Mouse (Mus musculus) kidney, adult 2 months (tissue): ENCODE measurements around the gene Matk. TPM values are rescaled to one million over a fixed set of nuclear protein-coding genes. Genes with fewer than 3 reads are reported as not detected.
A peak's percentile ranks its signal among the peaks of the same experiment; 100 is the strongest.

Experiments used
- DNase-seq: peaks from one replicate; pipeline ENCODE4 v3.0.0; 2021
- H3K27ac ChIP-seq: fragments of 200-500 bp; 2 replicates; pipeline ENCODE4 v1.5.1; 2012; ENCODE audit warnings: low read depth, low read length, control low read depth, inconsistent platforms; ENCODE audit not compliant: insufficient read depth
- H3K27me3 ChIP-seq: fragments of 200-500 bp; replicated peaks from 2 replicates; pipeline ENCODE4 v1.6.1; 2012; ENCODE audit warnings: mild to moderate bottlenecking, moderate library complexity, low read length, inconsistent platforms; ENCODE audit not compliant: control insufficient read depth, insufficient read depth
- H3K36me3 ChIP-seq: fragments of 200-500 bp; 2 replicates; pipeline ENCODE4 v1.6.1; 2012; ENCODE audit warnings: mild to moderate bottlenecking, moderate library complexity, low read length, inconsistent platforms; ENCODE audit not compliant: control insufficient read depth, insufficient read depth
- H3K4me1 ChIP-seq: fragments of 200-500 bp; 2 replicates; pipeline ENCODE4 v1.6.1; 2011; ENCODE audit warnings: low read length; ENCODE audit not compliant: control insufficient read depth, insufficient read depth
- H3K4me3 ChIP-seq: fragments of 200-500 bp; 2 replicates; pipeline ENCODE4 v1.5.1; 2011; ENCODE audit warnings: mild to moderate bottlenecking, low read depth, low read length, control low read depth; ENCODE audit not compliant: insufficient read depth
- CTCF ChIP-seq: fragments of 200-500 bp; conservative IDR thresholded peaks from 2 replicates; pipeline ENCODE4 v1.5.1; 2011; ENCODE audit warnings: low read depth, mild to moderate bottlenecking, control low read depth, low read length, moderate library complexity, mixed read lengths; ENCODE audit not compliant: insufficient read depth, insufficient read length
- POLR2A ChIP-seq: fragments of 200-500 bp; IDR thresholded peaks from one replicate; pipeline ENCODE4 v1.6.1; 2011; ENCODE audit warnings: low read depth, low read length, control low read depth
- WGBS: fragments of 180-500 bp; shearing (Covaris S2); methylation state at CpG from one replicate; pipeline ENCODE4 v1.1.7; 2018; 5-methylcytosine and 5-hydroxymethylcytosine counted together
- polyA plus RNA-seq: library from polyadenylated mRNA; depleted of rRNA; stranded (reverse); fragments of >200 nt; gene quantifications from 2 replicates; pipeline ENCODE4 v1.2.3, GENCODE M21; 2012

Gene Matk
- polyA plus RNA-seq, 1 experiment: 1.5 TPM

GRCm38 (mm10) chr10:81299585-81300351, 47.0 kb downstream of the Matk start:
- no peaks in the 10 kb centered on the region for H3K27me3 ChIP-seq

DNA sequence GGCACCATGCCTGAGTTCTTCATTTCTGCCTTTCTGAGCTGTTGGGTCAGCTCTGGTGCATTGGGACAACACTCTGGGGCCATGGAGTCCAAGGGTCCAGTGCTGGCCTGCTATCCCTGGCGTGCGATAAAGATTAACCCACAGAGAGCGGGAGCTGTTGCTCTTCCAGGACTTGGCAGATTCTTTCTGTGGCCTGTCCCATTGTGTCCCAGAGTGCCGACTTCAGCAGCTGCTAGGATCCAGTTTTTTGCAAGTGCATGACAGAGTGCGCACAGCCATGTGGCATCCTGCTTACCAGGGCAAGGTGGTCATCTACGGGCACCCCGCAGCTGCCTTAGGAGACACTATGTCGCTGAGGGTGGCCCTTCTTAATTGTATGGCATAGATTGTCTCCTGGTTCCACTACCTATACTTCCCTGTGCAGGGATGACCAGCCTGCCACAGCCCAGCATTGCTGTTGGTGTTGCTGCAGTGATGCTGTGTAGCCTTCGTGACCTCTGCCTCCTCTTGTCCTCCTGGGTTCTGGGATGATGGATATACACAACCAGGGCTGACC, 47.7 kb downstream of the Matk start:
- peak overlapping the region; percentile 17; the same call in 1 of the 2 replicates for H3K4me3 ChIP-seq
- H3K4me1 ChIP-seq: peaks cover 77% of the 10 kb centered on the region
- peak overlapping the region; percentile 99 for H3K27ac ChIP-seq
- 42% methylated on average over 9 of the region's 9 CpGs for WGBS
- no peaks in the 10 kb centered on the region for H3K36me3 ChIP-seq
- peak; percentile 92 for DNase-seq
- no peak for TF ChIP-seq CTCF
- TF ChIP-seq POLR2A: no peak
- no peaks in the 10 kb centered on the region for H3K27me3 ChIP-seq

More at GRCm38 (mm10) chr10:81299585-81300351, 47.0 kb downstream of the Matk start:
- Histone ChIP-seq H3K4me1 (peaks cover 84% of the 10 kb centered on the region), H3K27ac (peak overlapping the region; percentile 99), H3K36me3 (no peaks in the 10 kb centered on the region), H3K4me3 (peak overlapping the region; percentile 17; the same call in 1 of the 2 replicates)
- DNase-seq: peak; percentile 88
- TF ChIP-seq CTCF (0 out of 2 replicates have a peak, but pooled peaks have one; percentile 0), POLR2A (peak; percentile 65)
- 51% methylated on average over 14 of the region's 14 CpGs for WGBS

GRCm38 (mm10) chr10:81301321-81301720, 48.6 kb downstream of the Matk start:
- TF ChIP-seq CTCF (no peak), POLR2A (no peak)
- Histone ChIP-seq H3K27me3 (no peaks in the 10 kb centered on the region), H3K36me3 (no peaks in the 10 kb centered on the region), H3K4me3 (no peak overlapping the region), H3K4me1 (peaks cover 71% of the 10 kb centered on the region), H3K27ac (no peak overlapping the region)
- DNase-seq: no peak
- 65% methylated on average over 9 of the region's 9 CpGs for WGBS

GRCm38 (mm10) chr10:81302288-81302687, 49.6 kb downstream of the Matk start:
- H3K4me3 ChIP-seq: no peak overlapping the region
- H3K27me3 ChIP-seq: no peaks in the 10 kb centered on the region
- no peak for TF ChIP-seq CTCF
- no peak for TF ChIP-seq POLR2A
- no peaks in the 10 kb centered on the region for H3K36me3 ChIP-seq
- peaks cover 64% of the 10 kb centered on the region for H3K4me1 ChIP-seq
- WGBS: 41% methylated on average over 4 of the region's 4 CpGs
- no peak for DNase-seq
- peak overlapping the region; percentile 7 for H3K27ac ChIP-seq

- peak; percentile 70 for DNase-seq
- 21% methylated on average over 14 of the region's 14 CpGs for WGBS
- Histone ChIP-seq H3K4me3 (no peak overlapping the region), H3K27ac (peak overlapping the region; percentile 14), H3K36me3 (no peaks in the 10 kb centered on the region), H3K27me3 (no peaks in the 10 kb centered on the region), H3K4me1 (peaks cover 60% of the 10 kb centered on the region)
- no peak for TF ChIP-seq CTCF
- TF ChIP-seq POLR2A: no peak
Observed at GRCm38 (mm10) chr10:81302781-81303218, 50.1 kb downstream of the Matk start.

DNA sequence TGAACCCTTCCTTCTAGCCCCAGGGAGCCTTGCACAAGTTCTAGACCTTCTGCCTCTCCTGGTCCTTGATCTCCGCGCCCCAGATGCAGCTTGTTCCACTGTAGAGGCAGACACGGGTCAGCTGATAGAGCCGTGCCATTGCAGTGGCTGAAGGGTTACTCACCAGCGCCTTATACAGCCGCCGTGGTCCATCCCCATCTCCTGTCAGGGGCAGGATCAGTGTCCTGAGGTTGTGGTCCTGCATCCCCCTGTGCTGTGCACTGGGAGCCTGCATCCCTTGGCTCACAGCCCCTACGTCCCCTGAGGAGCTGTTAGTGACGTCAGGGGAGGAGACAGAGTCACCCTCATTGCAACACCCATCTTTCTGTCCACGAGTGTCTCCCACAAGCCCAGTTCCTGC, 50.5 kb downstream of the Matk start:
- no peak for TF ChIP-seq CTCF
- TF ChIP-seq POLR2A: no peak
- Histone ChIP-seq H3K4me3 (no peak overlapping the region), H3K4me1 (peaks cover 55% of the 10 kb centered on the region), H3K36me3 (no peaks in the 10 kb centered on the region), H3K27ac (peak overlapping the region; percentile 14; the same call in 1 of the 2 replicates), H3K27me3 (no peaks in the 10 kb centered on the region)
- WGBS: 33% methylated on average over 10 of the region's 10 CpGs
- no peak for DNase-seq

DNA sequence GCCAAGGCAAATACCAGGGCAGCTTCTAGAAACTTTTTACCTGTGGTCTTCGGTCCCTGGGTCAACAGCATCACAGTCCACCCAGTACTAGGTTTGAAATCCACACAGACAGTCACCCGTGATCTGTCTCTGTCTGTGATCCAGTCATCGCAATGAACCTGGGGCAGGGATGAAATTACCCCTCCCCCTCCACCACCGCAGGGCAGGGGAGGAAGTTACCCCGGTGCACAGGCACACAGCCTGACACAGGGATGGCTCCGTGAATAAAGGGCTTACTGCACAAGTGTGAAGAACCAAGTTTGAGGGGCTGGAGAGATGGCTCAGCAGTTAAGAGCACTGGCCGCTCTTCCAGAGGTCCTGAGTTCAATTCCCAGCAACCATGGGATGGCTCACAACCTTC, 51.0 kb downstream of the Matk start:
- no peaks in the 10 kb centered on the region for H3K36me3 ChIP-seq
- H3K4me1 ChIP-seq: peaks cover 50% of the 10 kb centered on the region
- no peaks in the 10 kb centered on the region for H3K27me3 ChIP-seq
- WGBS: 43% methylated on average over 7 of the region's 7 CpGs
- no peak overlapping the region for H3K4me3 ChIP-seq
- no peak for DNase-seq
- H3K27ac ChIP-seq: no peak overlapping the region
- TF ChIP-seq POLR2A (no peak), CTCF (no peak)
